Mouse (Mus musculus) heart, embryonic 14.5 days (tissue): ENCODE measurements around the gene Syn3. TPM values are rescaled to one million over a fixed set of nuclear protein-coding genes. Genes with fewer than 3 reads are reported as not detected.
A peak's percentile ranks its signal among the peaks of the same experiment; 100 is the strongest.

Experiments used
- ATAC-seq: fragments of 200-750 bp; cut with Nextera tagmentation; 2 replicates; pipeline ENCODE4 v1.8.0; 2017; ENCODE audit warnings: low read depth, moderate TSS enrichment; ENCODE audit not compliant: insufficient number of reproducible peaks, insufficient read depth, low FRiP score
- H3K27ac ChIP-seq, 2 experiments: fragments of 200-500 bp in 1 of 2; fragments of 300-500 bp in 1 of 2; sonication (generic) in 1 of 2; replicated peaks in 1 of 2; 2 replicates each; pipeline ENCODE4 v1.5.1; 2012 to 2014; ENCODE audit warnings: low read depth in 2 of 2, low read length in 2 of 2, control low read depth in 1 of 2, mild to moderate bottlenecking in 1 of 2, mixed read lengths in 1 of 2; ENCODE audit not compliant: control insufficient read depth in 1 of 2, insufficient read depth in 1 of 2
- H3K27me3 ChIP-seq: fragments of 300-500 bp; sonication (generic); 2 replicates; pipeline ENCODE4 v1.6.1; 2014; ENCODE audit warnings: mild to moderate bottlenecking, low read length, control low read depth; ENCODE audit not compliant: control insufficient read depth, insufficient read depth
- H3K36me3 ChIP-seq: fragments of 300-500 bp; sonication (generic); 2 replicates; pipeline ENCODE4 v1.6.1; 2014; ENCODE audit warnings: mild to moderate bottlenecking, control low read depth, low read length, mixed read lengths; ENCODE audit not compliant: control insufficient read depth, insufficient read depth
- H3K4me1 ChIP-seq, 2 experiments: fragments of 200-500 bp in 1 of 2; fragments of 300-500 bp in 1 of 2; sonication (generic) in 1 of 2; 2 replicates each; pipeline ENCODE4 v1.6.1; 2012 to 2014; ENCODE audit warnings: low read length in 2 of 2, control low read depth in 1 of 2, mixed read lengths in 1 of 2; ENCODE audit not compliant: control insufficient read depth in 2 of 2, insufficient read depth in 2 of 2
- H3K4me2 ChIP-seq: fragments of 300-500 bp; sonication (generic); 2 replicates; pipeline ENCODE4 v1.6.1; 2014; ENCODE audit warnings: mild to moderate bottlenecking, low read length
- H3K4me3 ChIP-seq, 2 experiments: fragments of 200-500 bp in 1 of 2; fragments of 300-500 bp in 1 of 2; sonication (generic) in 1 of 2; 2 replicates each; pipeline ENCODE4 v1.5.1; 2012 to 2014; ENCODE audit warnings: low read length in 2 of 2, mild to moderate bottlenecking in 2 of 2, control low read depth in 1 of 2, low read depth in 1 of 2, moderate library complexity in 1 of 2; ENCODE audit not compliant: control insufficient read depth in 1 of 2, insufficient read depth in 1 of 2
- H3K9ac ChIP-seq: fragments of 300-500 bp; sonication (generic); 2 replicates; pipeline ENCODE4 v1.6.1; 2014; ENCODE audit warnings: mild to moderate bottlenecking, low read length
- H3K9me3 ChIP-seq: fragments of 300-500 bp; sonication (generic); 2 replicates; pipeline ENCODE4 v1.6.1; 2016; ENCODE audit warnings: low read length, control low read depth; ENCODE audit not compliant: control insufficient read depth
- WGBS: fragments of 180-500 bp; shearing (Covaris S2); extraction: QIAGEN DNeasy Blood & Tissue Kit; methylation state at CpG from one replicate; pipeline ENCODE4 v1.1.7; 2014; 5-methylcytosine and 5-hydroxymethylcytosine counted together
- polyA plus RNA-seq: library from polyadenylated mRNA; unstranded; fragments of >200 nt; fragmentation: Nextera tagmentation; extraction: Ambion mirVana; gene quantifications from 2 replicates; pipeline ENCODE4 v1.2.1, GENCODE M21; 2014

Syn3 gene
- polyA plus RNA-seq, 1 experiment from 2014 or later: 1.1 TPM

- peak overlapping the region; percentile 21 for H3K9ac ChIP-seq
- no peaks in the 10 kb centered on the region for H3K9me3 ChIP-seq
- no peak overlapping the region for H3K27ac ChIP-seq
- H3K4me3 ChIP-seq: no peak overlapping the region
- H3K4me2 ChIP-seq: peak overlapping the region; percentile 92
- no peaks in the 10 kb centered on the region; the same call in 1 of the 2 replicates for H3K27me3 ChIP-seq
- peaks cover 36% of the 10 kb centered on the region for H3K36me3 ChIP-seq
- 56% methylated on average over 2 of the region's 2 CpGs for WGBS
- peaks cover 16 to 27% of the 10 kb centered on the region in 2 experiments for H3K4me1 ChIP-seq
- no peak for ATAC-seq
Observed at GRCm38 (mm10) chr10:86303495-86303876, 195.2 kb downstream of the Syn3 start.

DNA sequence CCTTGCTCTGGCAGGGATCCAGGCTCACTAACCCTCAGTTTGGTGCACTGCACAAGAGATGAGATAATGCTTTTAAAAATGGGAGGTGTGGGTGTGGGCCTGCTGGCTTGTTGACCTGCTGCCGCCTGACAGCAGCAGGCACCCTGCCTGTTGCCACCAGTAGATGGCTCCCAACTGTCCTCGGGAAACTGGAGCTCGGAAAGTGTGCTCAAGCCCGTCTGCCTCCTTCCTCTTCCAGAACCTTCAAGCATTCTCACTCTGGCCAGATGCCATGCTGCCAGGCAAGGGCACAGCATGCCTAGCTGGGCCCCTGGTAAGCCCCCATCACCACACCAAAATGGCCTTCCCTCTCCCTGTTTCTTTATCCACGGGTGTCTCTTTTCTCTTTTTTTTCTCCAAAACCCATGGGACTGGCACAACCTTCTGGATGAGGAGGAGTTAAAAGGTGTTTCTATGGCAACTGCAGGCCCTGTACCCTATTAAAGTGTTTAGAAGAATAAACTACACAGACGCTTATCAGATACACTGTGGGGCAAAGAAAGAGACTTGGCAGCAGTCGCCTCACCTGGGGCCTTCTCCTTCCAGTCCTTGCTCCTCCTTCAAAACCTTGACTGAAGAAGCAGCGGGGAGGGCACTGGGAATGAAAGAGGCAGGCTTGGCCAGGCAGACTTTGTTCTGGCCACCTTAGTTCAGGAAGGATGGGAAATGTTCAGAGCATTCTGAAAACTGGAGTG lies 195.8 kb downstream of the Syn3 start:
- peaks cover 32% of the 10 kb centered on the region for H3K36me3 ChIP-seq
- H3K9me3 ChIP-seq: no peaks in the 10 kb centered on the region
- peak; percentile 36; the same call in 1 of the 2 replicates for ATAC-seq
- no peaks in the 10 kb centered on the region; the same call in 1 of the 2 replicates for H3K27me3 ChIP-seq
- peak overlapping the region; percentile 77 to 79 for H3K4me3 ChIP-seq
- H3K27ac ChIP-seq: peak overlapping the region; percentile 88
- H3K4me2 ChIP-seq: peak overlapping the region; percentile 92
- peaks cover 16 to 27% of the 10 kb centered on the region in 2 experiments for H3K4me1 ChIP-seq
- 27% methylated on average over 8 of the region's 8 CpGs for WGBS
- peak overlapping the region; percentile 94 for H3K9ac ChIP-seq

GRCm38 (mm10) chr10:86302318-86302648 lies 196.4 kb downstream of the Syn3 start:
- Histone ChIP-seq H3K9me3 (no peaks in the 10 kb centered on the region), H3K9ac (peak overlapping the region; percentile 94), H3K4me3 (peak overlapping the region; percentile 77 to 79), H3K27ac (peak overlapping the region; percentile 88), H3K4me2 (peak overlapping the region; percentile 92), H3K36me3 (peaks cover 28% of the 10 kb centered on the region), H3K27me3 (no peaks in the 10 kb centered on the region; the same call in 1 of the 2 replicates), H3K4me1 (peaks cover 16 to 27% of the 10 kb centered on the region in 2 experiments)
- 42% methylated on average over 4 of the region's 4 CpGs for WGBS
- ATAC-seq: no peak

DNA sequence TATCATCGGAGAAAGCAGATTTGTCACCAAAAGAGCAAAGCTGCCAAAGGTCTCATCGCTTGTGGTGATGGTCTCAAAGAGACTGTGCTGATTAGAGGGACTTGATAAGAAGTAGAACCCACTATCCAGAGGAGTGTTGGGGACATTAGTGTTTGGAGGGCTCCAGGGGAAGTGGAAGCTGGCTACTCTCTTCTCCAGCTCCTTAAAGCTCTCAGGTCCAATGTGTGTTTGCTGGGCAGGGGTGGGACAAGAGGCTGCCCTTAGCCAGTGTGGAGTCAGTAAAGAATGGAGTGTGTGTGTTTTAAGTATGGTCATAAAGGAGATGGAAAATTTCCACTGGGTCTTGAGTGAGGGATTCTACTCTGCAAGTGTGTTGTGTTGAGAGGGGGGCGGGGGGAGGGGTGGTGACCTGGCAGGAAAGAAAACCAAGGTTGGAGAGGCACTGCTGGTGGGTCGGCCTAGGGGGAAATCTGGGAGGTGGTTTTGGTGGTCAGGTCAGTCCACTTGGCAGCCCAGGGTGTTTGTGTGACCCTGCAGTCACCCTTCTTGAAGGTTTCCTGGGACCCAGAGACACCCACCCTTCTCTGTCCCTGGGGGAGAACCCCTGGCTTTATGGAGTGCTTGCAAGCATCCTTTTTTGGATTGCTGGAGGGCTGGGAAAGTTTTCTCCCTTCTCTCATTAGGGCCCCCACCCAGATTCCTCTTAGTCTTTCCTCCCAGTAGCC lies 196.9 kb downstream of the Syn3 start:
- H3K36me3 ChIP-seq: peaks cover 23% of the 10 kb centered on the region
- peaks cover 16 to 27% of the 10 kb centered on the region in 2 experiments for H3K4me1 ChIP-seq
- H3K4me2 ChIP-seq: peak overlapping the region; percentile 92
- no peaks in the 10 kb centered on the region for H3K9me3 ChIP-seq
- no peak for ATAC-seq
- H3K27ac ChIP-seq: peak overlapping the region; percentile 88
- peak overlapping the region; percentile 94 for H3K9ac ChIP-seq
- H3K27me3 ChIP-seq: no peaks in the 10 kb centered on the region; the same call in 1 of the 2 replicates
- H3K4me3 ChIP-seq: peak overlapping the region; percentile 77 to 79
- WGBS: 8% methylated on average over 4 of the region's 4 CpGs

DNA sequence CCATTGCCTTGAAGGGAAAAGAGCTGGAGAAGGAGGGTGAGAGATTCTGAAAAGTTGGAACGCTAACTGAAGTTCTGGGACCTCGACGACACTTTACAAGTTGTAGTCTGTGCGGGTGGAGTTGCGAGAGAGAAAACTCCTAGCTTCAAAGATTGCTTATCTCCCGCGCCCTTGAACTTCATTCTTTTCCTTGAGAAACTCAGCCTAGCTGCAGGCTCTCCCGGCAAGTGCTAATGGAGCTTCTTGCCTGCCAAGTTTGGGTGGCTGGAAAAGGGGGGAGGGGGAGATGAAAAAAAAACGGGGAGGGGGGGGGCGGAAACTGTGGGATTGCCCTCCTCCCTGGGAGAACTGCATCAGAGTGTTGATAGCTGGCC lies 197.6 kb downstream of the Syn3 start:
- Histone ChIP-seq H3K4me3 (peak overlapping the region; percentile 77 to 79), H3K4me2 (peak overlapping the region; percentile 92), H3K4me1 (peaks cover 16 to 27% of the 10 kb centered on the region in 2 experiments), H3K9me3 (no peaks in the 10 kb centered on the region), H3K36me3 (peaks cover 16% of the 10 kb centered on the region), H3K27ac (peak overlapping the region; percentile 88), H3K27me3 (no peaks in the 10 kb centered on the region; the same call in 1 of the 2 replicates), H3K9ac (peak overlapping the region; percentile 94)
- under 1% methylated on average over 10 of the region's 10 CpGs for WGBS
- no peak for ATAC-seq

DNA sequence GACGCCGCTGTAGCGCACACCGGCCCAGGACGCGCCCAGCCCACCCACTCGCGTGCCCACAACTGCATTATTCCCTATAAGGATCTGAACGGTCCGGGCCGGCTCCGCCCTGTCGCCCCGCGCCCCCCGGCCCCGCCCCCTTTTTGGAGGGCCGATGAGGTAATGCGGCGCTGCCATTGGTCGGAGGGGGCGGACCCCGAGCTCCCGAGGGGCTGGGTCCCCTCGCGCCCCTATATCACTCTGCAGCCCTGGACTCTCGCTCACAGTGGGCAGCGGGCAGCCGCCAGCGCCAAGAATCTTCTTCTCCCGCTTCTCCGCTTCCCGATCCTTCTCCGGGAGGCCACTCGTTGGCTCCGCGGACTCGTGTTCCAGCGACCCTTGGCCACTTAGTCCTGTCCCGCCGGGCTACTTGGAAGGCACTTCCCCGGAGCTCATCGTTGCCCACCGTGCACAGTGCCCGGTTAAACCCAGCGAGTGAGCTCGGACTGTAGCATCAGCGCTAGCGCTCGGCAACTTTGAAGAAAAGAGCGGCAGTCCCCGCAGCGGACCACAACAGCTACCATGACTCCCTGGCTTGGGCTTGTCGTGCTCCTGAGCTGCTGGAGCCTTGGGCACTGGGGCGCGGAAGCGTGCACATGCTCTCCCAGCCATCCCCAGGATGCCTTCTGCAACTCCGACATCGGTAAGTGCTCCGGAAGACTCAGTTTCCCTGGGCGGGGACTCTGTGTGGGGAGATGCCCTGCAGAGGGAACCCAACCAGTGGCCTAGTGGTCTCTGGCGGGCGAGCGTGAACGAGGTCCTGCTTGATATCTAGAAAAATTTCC lies 198.2 kb downstream of the Syn3 start, which contains the start of gene Timp3:
TSS of gene Timp3 (plus strand) at position 80 of the 824 bp plus-strand sequence.
- Histone ChIP-seq H3K4me1 (peaks cover 19 to 27% of the 10 kb centered on the region in 2 experiments), H3K27ac (peak within 1 kb of the TSS; percentile 35 to 88), H3K9me3 (no peaks in the 10 kb centered on the region), H3K36me3 (peaks cover 12% of the 10 kb centered on the region), H3K4me3 (peak within 1 kb of the TSS; percentile 77 to 79), H3K27me3 (no peaks in the 10 kb centered on the region; the same call in 1 of the 2 replicates), H3K4me2 (peak within 1 kb of the TSS; percentile 92), H3K9ac (peak within 1 kb of the TSS; percentile 94)
- peak; percentile 89 for ATAC-seq
- under 1% methylated on average over 59 of the region's 65 CpGs for WGBS

- 45% methylated on average over 6 of the region's 6 CpGs for WGBS
- H3K9ac ChIP-seq: peak overlapping the region; percentile 94
- no peaks in the 10 kb centered on the region; the same call in 1 of the 2 replicates for H3K27me3 ChIP-seq
- no peak for ATAC-seq
- H3K27ac ChIP-seq: peak overlapping the region in 1 of 2 experiments; percentile 88; a peak in 1 of 4 replicates
- H3K4me1 ChIP-seq: peaks cover 19 to 27% of the 10 kb centered on the region in 2 experiments
- H3K36me3 ChIP-seq: peaks cover 7% of the 10 kb centered on the region
- peak overlapping the region; percentile 92 for H3K4me2 ChIP-seq
- no peaks in the 10 kb centered on the region for H3K9me3 ChIP-seq
- peak overlapping the region; percentile 45 to 79 for H3K4me3 ChIP-seq
Observed at GRCm38 (mm10) chr10:86299795-86300194, 198.9 kb downstream of the Syn3 start.
